Mouse (Mus musculus) cerebellum, adult 11 months (tissue): ENCODE data around the gene Cdk5r1.

ENCODE experiments used
- DNase-seq: peaks from one replicate; pipeline ENCODE4 v3.0.0; 2022

Cdk5r1 gene

GRCm38 (mm10) chr11:80481409-80482050 lies 4.7 kb downstream of the Cdk5r1 start:
- DNase-seq = no peak

- DNase-seq = no peak
These were observed 5.5 kb downstream of the Cdk5r1 start for GRCm38 (mm10) chr11:80482347-80482746.

- DNase-seq = no peak
These were observed 6.1 kb downstream of the Cdk5r1 start for GRCm38 (mm10) chr11:80482921-80483320.

GRCm38 (mm10) chr11:80483536-80484067 lies 6.8 kb downstream of the Cdk5r1 start:
- DNase-seq = no peak

- peak; percentile 89 for DNase-seq
These were observed 7.5 kb downstream of the Cdk5r1 start for GRCm38 (mm10) chr11:80484191-80484791.

GRCm38 (mm10) chr11:80485120-80485551 lies 8.3 kb downstream of the Cdk5r1 start:
- DNase-seq = no peak

GRCm38 (mm10) chr11:80485622-80486206 lies 8.9 kb downstream of the Cdk5r1 start:
- DNase-seq = no peak

GRCm38 (mm10) chr11:80487904-80488587 lies 11.2 kb downstream of the Cdk5r1 start:
- DNase-seq = no peak

- DNase-seq = no peak
These were observed 12.5 kb downstream of the Cdk5r1 start for GRCm38 (mm10) chr11:80489172-80489881.

- DNase-seq = no peak
These were observed 13.0 kb downstream of the Cdk5r1 start for GRCm38 (mm10) chr11:80489882-80490196.

GRCm38 (mm10) chr11:80490831-80491230 lies 14.0 kb downstream of the Cdk5r1 start:
- DNase-seq = no peak

- DNase-seq = no peak
These were observed 16.4 kb downstream of the Cdk5r1 start for GRCm38 (mm10) chr11:80493186-80493585.

GRCm38 (mm10) chr11:80494852-80495251 lies 18.0 kb downstream of the Cdk5r1 start:
- no peak for DNase-seq

- DNase-seq = no peak
These were observed 19.1 kb downstream of the Cdk5r1 start for GRCm38 (mm10) chr11:80495972-80496371.

- DNase-seq = no peak
These were observed 19.8 kb downstream of the Cdk5r1 start for GRCm38 (mm10) chr11:80496640-80497039.

GRCm38 (mm10) chr11:80497225-80497919 lies 20.5 kb downstream of the Cdk5r1 start:
- no peak for DNase-seq

- DNase-seq = peak; percentile 16
These were observed 21.7 kb downstream of the Cdk5r1 start for GRCm38 (mm10) chr11:80498328-80499070.

GRCm38 (mm10) chr11:80499550-80499952 lies 22.7 kb downstream of the Cdk5r1 start:
- DNase-seq = no peak

- no peak for DNase-seq
These were observed 26.5 kb downstream of the Cdk5r1 start for GRCm38 (mm10) chr11:80503281-80503680.

GRCm38 (mm10) chr11:80503726-80504452 lies 27.1 kb downstream of the Cdk5r1 start:
- peak; percentile 14 for DNase-seq
